Mouse (Mus musculus): ENCODE data around the gene Lexm. TPM values are rescaled to one million over a fixed set of nuclear protein-coding genes. Genes with fewer than 3 reads are reported as not detected.

Lexm gene
- polyA plus RNA-seq, 1 experiment from 2014 or later, result not detected

GRCm38 (mm10) chr4:106548113-106548512, 68.9 kb downstream of the Lexm start:
- Histone ChIP-seq H3K36me3 (replicated peaks) (no peaks in the 10 kb centered on the region), H3K27me3 (replicated peaks) (no peaks in the 10 kb centered on the region), H3K9me3 (no peaks in the 10 kb centered on the region), H3K4me2 (no peak overlapping the region), H3K27ac (no peak overlapping the region), H3K4me1 (no peaks in the 10 kb centered on the region), H3K9ac (no peak overlapping the region), H3K4me3 (no peak overlapping the region)
- WGBS, result 86% methylated on average over 3 of the region's 3 CpGs
- ATAC-seq (replicated peaks), result no peak

GRCm38 (mm10) chr4:106546896-106547295, 70.1 kb downstream of the Lexm start:
- 86% methylated on average over 1 of the region's 1 CpGs for WGBS

GRCm38 (mm10) chr4:106545817-106546373, 71.1 kb downstream of the Lexm start:
- ATAC-seq (replicated peaks), result no peak
- WGBS, result 74% methylated on average over 8 of the region's 8 CpGs
- no peaks in the 10 kb centered on the region for H3K27me3 ChIP-seq (replicated peaks)
- H3K36me3 ChIP-seq (replicated peaks), result no peaks in the 10 kb centered on the region
- H3K9me3 ChIP-seq, result no peaks in the 10 kb centered on the region
- H3K4me3 ChIP-seq, result no peak overlapping the region
- no peak overlapping the region for H3K9ac ChIP-seq
- H3K4me1 ChIP-seq, result no peaks in the 10 kb centered on the region
- H3K4me2 ChIP-seq, result no peak overlapping the region
- no peak overlapping the region for H3K27ac ChIP-seq

More at GRCm38 (mm10) chr4:106546896-106547295, 70.1 kb downstream of the Lexm start:
- no peak overlapping the region for H3K27ac ChIP-seq
- H3K4me2 ChIP-seq, result no peak overlapping the region
- ATAC-seq (replicated peaks), result no peak
- no peak overlapping the region for H3K4me3 ChIP-seq
- H3K4me1 ChIP-seq, result no peaks in the 10 kb centered on the region
- H3K9ac ChIP-seq, result no peak overlapping the region
- no peaks in the 10 kb centered on the region for H3K36me3 ChIP-seq (replicated peaks)
- no peaks in the 10 kb centered on the region for H3K27me3 ChIP-seq (replicated peaks)
- H3K9me3 ChIP-seq, result no peaks in the 10 kb centered on the region

- Histone ChIP-seq H3K36me3 (replicated peaks) (no peaks in the 10 kb centered on the region), H3K4me3 (no peak overlapping the region), H3K4me1 (no peaks in the 10 kb centered on the region), H3K27me3 (replicated peaks) (no peaks in the 10 kb centered on the region), H3K4me2 (no peak overlapping the region), H3K9me3 (no peaks in the 10 kb centered on the region), H3K9ac (no peak overlapping the region), H3K27ac (no peak overlapping the region)
- no peak for ATAC-seq (replicated peaks)
- 85% methylated on average over 2 of the region's 2 CpGs for WGBS
These were observed 74.8 kb downstream of the Lexm start for GRCm38 (mm10) chr4:106542211-106542610.

GRCm38 (mm10) chr4:106541491-106541890, 75.5 kb downstream of the Lexm start:
- no peak overlapping the region for H3K4me3 ChIP-seq
- no peak for ATAC-seq (replicated peaks)
- no peak overlapping the region for H3K27ac ChIP-seq
- H3K9me3 ChIP-seq, result no peaks in the 10 kb centered on the region
- H3K27me3 ChIP-seq (replicated peaks), result no peaks in the 10 kb centered on the region
- H3K9ac ChIP-seq, result no peak overlapping the region
- no peaks in the 10 kb centered on the region for H3K36me3 ChIP-seq (replicated peaks)
- no peak overlapping the region for H3K4me2 ChIP-seq
- 76% methylated on average over 3 of the region's 3 CpGs for WGBS
- H3K4me1 ChIP-seq, result no peaks in the 10 kb centered on the region

Other genes starting within 250 kb of the Lexm start
- gene Pcsk9, start 152.9 kb downstream of the Lexm start, polyA plus RNA-seq (2015; fragmentation: Nextera tagmentation; extraction: Ambion mirVana), result 2.4 and 3.6 TPM in 2 replicates
- not detected in 2 replicates for gene Bsnd, start 125.0 kb downstream of the Lexm start, polyA plus RNA-seq (2015; fragmentation: Nextera tagmentation; extraction: Ambion mirVana)
- gene Dhcr24, start 56.2 kb downstream of the Lexm start, polyA plus RNA-seq (2015; fragmentation: Nextera tagmentation; extraction: Ambion mirVana), result 6.0 and 6.2 TPM in 2 replicates
- gene Ttc22, start 5.2 kb upstream of the Lexm start, polyA plus RNA-seq (2015; fragmentation: Nextera tagmentation; extraction: Ambion mirVana), result 3.4 and 4.4 TPM in 2 replicates
- gene Pars2, start 33.8 kb upstream of the Lexm start, polyA plus RNA-seq (2015; fragmentation: Nextera tagmentation; extraction: Ambion mirVana), result 9.7 and 10.4 TPM in 2 replicates
- 158 TPM in 2 replicates for gene Ttc4, start 61.7 kb upstream of the Lexm start, polyA plus RNA-seq (2015; fragmentation: Nextera tagmentation; extraction: Ambion mirVana)
- 0.68 and 0.84 TPM in 2 replicates for gene Mroh7, start 113.7 kb upstream of the Lexm start, polyA plus RNA-seq (2015; fragmentation: Nextera tagmentation; extraction: Ambion mirVana)
- gene Fam151a, start 116.6 kb upstream of the Lexm start, polyA plus RNA-seq (2015; fragmentation: Nextera tagmentation; extraction: Ambion mirVana), result not detected in 2 replicates
- gene Acot11, start 187.8 kb upstream of the Lexm start, polyA plus RNA-seq (2015; fragmentation: Nextera tagmentation; extraction: Ambion mirVana), result 2.2 TPM in 2 replicates